Mouse (Mus musculus): ENCODE data around the gene Cacng8. TPM values are rescaled to one million over a fixed set of nuclear protein-coding genes. Genes with fewer than 3 reads are reported as not detected.

Gene Cacng8
- polyA plus RNA-seq, 1 experiment from 2014 or later, result 2.3 TPM

- no peak overlapping the region for H3K4me2 ChIP-seq
- no peaks in the 10 kb centered on the region for H3K4me1 ChIP-seq (replicated peaks; ENCODE audit: control insufficient read depth, insufficient read depth, low read length)
- H3K27me3 ChIP-seq (replicated peaks; ENCODE audit: control insufficient read depth, insufficient read depth, low read length), result peaks cover 6% of the 10 kb centered on the region
- H3K9ac ChIP-seq (ENCODE audit: low read depth, low read length), result no peak overlapping the region
- H3K9me3 ChIP-seq (ENCODE audit: control insufficient read depth, low read length), result no peaks in the 10 kb centered on the region
- 84% methylated on average over 8 of the region's 8 CpGs for WGBS
- no peaks in the 10 kb centered on the region for H3K36me3 ChIP-seq (ENCODE audit: control insufficient read depth, insufficient read depth, low read length)
- no peak overlapping the region for H3K4me3 ChIP-seq (ENCODE audit: low read depth, low read length)
- no peak for DNase-seq (ENCODE audit: low spot score)
- no peak for ATAC-seq (replicated peaks; ENCODE audit: low FRiP score)
- no peak overlapping the region for H3K27ac ChIP-seq (ENCODE audit: low read depth, low read length)
These were observed 16.7 kb upstream of the Cacng8 start for GRCm38 (mm10) chr7:3373754-3374153.

GRCm38 (mm10) chr7:3376831-3377230 is 13.7 kb upstream of the Cacng8 start:
- no peak overlapping the region for H3K4me2 ChIP-seq
- DNase-seq (ENCODE audit: low spot score) (no peak), ATAC-seq (replicated peaks; ENCODE audit: low FRiP score) (no peak)
- WGBS, result 48% methylated on average over 4 of the region's 4 CpGs
- H3K9ac ChIP-seq (ENCODE audit: low read depth, low read length), result no peak overlapping the region
- H3K27me3 ChIP-seq (replicated peaks; ENCODE audit: control insufficient read depth, insufficient read depth, low read length), result no peaks in the 10 kb centered on the region
- H3K36me3 ChIP-seq (ENCODE audit: control insufficient read depth, insufficient read depth, low read length), result no peaks in the 10 kb centered on the region
- H3K4me1 ChIP-seq (replicated peaks; ENCODE audit: control insufficient read depth, insufficient read depth, low read length), result no peaks in the 10 kb centered on the region
- H3K9me3 ChIP-seq (ENCODE audit: control insufficient read depth, low read length), result no peaks in the 10 kb centered on the region
- H3K4me3 ChIP-seq (ENCODE audit: low read depth, low read length), result no peak overlapping the region
- no peak overlapping the region for H3K27ac ChIP-seq (ENCODE audit: low read depth, low read length)

GRCm38 (mm10) chr7:3382123-3382522 is 8.4 kb upstream of the Cacng8 start:
- Histone ChIP-seq H3K27ac (ENCODE audit: low read depth, low read length) (no peak overlapping the region), H3K4me3 (ENCODE audit: low read depth, low read length) (no peak overlapping the region), H3K27me3 (replicated peaks; ENCODE audit: control insufficient read depth, insufficient read depth, low read length) (no peaks in the 10 kb centered on the region), H3K9me3 (ENCODE audit: control insufficient read depth, low read length) (no peaks in the 10 kb centered on the region), H3K4me2 (no peak overlapping the region), H3K4me1 (replicated peaks; ENCODE audit: control insufficient read depth, insufficient read depth, low read length) (no peaks in the 10 kb centered on the region), H3K9ac (ENCODE audit: low read depth, low read length) (no peak overlapping the region), H3K36me3 (ENCODE audit: control insufficient read depth, insufficient read depth, low read length) (no peaks in the 10 kb centered on the region)
- no peak for DNase-seq (ENCODE audit: low spot score)
- 77% methylated on average over 9 of the region's 9 CpGs for WGBS
- no peak for ATAC-seq (replicated peaks; ENCODE audit: low FRiP score)

GRCm38 (mm10) chr7:3384807-3385319 is 5.6 kb upstream of the Cacng8 start:
- ATAC-seq (replicated peaks; ENCODE audit: low FRiP score), result no peak
- no peak for DNase-seq (ENCODE audit: low spot score)
- H3K36me3 ChIP-seq (ENCODE audit: control insufficient read depth, insufficient read depth, low read length), result no peaks in the 10 kb centered on the region
- no peak overlapping the region for H3K4me2 ChIP-seq
- H3K27ac ChIP-seq (ENCODE audit: low read depth, low read length), result no peak overlapping the region
- H3K9ac ChIP-seq (ENCODE audit: low read depth, low read length), result no peak overlapping the region
- no peaks in the 10 kb centered on the region for H3K27me3 ChIP-seq (replicated peaks; ENCODE audit: control insufficient read depth, insufficient read depth, low read length)
- H3K4me3 ChIP-seq (ENCODE audit: low read depth, low read length), result no peak overlapping the region
- no peaks in the 10 kb centered on the region for H3K4me1 ChIP-seq (replicated peaks; ENCODE audit: control insufficient read depth, insufficient read depth, low read length)
- no peaks in the 10 kb centered on the region for H3K9me3 ChIP-seq (ENCODE audit: control insufficient read depth, low read length)
- WGBS, result 74% methylated on average over 5 of the region's 5 CpGs

DNA sequence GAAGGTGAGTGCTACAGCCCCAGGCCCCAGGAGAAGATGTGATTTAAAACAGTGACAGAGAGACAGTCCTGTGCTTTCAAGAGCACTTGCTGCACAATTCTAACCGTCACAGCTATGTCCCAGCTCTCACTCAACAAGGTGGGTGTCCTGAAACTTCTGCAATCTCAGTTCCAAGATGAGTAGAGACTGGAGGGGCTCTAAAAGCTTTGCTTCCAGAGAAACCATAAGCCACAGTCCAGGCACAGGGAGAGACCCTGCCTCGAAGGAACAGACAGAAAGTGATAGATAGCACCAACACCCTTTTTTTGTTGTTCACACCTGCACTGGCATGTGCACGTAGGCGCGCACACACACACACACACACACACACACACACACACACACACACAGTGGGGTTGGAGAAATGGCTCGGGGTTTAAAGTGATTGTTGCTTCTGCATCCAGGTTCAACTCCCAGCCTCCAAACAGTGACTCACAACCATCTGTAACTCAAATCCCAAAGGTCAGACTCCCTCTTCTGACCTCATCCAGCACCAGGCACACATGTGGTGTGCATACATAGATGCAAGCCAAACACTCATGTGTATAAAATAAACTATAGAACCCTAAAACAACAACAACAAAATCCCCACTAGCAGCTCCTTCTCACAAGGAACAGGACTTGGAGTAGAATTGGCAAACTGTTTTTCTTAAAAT is 4.3 kb upstream of the Cacng8 start:
- H3K27me3 ChIP-seq (replicated peaks; ENCODE audit: control insufficient read depth, insufficient read depth, low read length), result no peaks in the 10 kb centered on the region; the same call in 1 of the 2 replicates
- H3K9me3 ChIP-seq (ENCODE audit: control insufficient read depth, low read length), result no peaks in the 10 kb centered on the region
- 77% methylated on average over 6 of the region's 6 CpGs for WGBS
- no peaks in the 10 kb centered on the region for H3K4me1 ChIP-seq (replicated peaks; ENCODE audit: control insufficient read depth, insufficient read depth, low read length)
- ATAC-seq (replicated peaks; ENCODE audit: low FRiP score), result no peak
- H3K27ac ChIP-seq (ENCODE audit: low read depth, low read length), result no peak overlapping the region
- H3K4me2 ChIP-seq, result no peak overlapping the region
- DNase-seq (ENCODE audit: low spot score), result no peak
- H3K9ac ChIP-seq (ENCODE audit: low read depth, low read length), result no peak overlapping the region
- no peaks in the 10 kb centered on the region for H3K36me3 ChIP-seq (ENCODE audit: control insufficient read depth, insufficient read depth, low read length)
- H3K4me3 ChIP-seq (ENCODE audit: low read depth, low read length), result no peak overlapping the region

DNA sequence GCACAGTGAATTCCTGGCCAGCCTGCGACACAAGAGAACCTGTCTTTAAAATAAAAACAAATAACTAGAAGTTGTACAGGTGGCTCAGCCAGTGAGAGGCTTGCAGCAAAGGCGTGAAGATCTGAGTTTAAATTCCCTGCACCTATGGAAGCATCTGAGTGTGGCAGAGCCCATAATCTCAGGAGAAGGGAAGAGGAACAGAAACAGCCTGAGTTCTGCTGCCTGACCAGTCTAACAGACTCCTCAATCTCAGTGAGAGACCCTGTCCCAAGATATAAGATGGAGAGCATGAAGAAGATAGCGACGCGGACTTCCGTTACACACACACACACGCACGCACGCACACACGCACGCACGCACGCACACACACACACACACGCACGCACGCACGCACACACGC is 2.7 kb upstream of the Cacng8 start:
- no peaks in the 10 kb centered on the region for H3K9me3 ChIP-seq (ENCODE audit: control insufficient read depth, low read length)
- no peak overlapping the region for H3K9ac ChIP-seq (ENCODE audit: low read depth, low read length)
- 86% methylated on average over 18 of the region's 18 CpGs for WGBS
- H3K4me3 ChIP-seq (ENCODE audit: low read depth, low read length), result no peak overlapping the region
- H3K27ac ChIP-seq (ENCODE audit: low read depth, low read length), result no peak overlapping the region
- H3K4me1 ChIP-seq (replicated peaks; ENCODE audit: control insufficient read depth, insufficient read depth, low read length), result no peaks in the 10 kb centered on the region
- DNase-seq (ENCODE audit: low spot score) (no peak), ATAC-seq (replicated peaks; ENCODE audit: low FRiP score) (no peak)
- H3K4me2 ChIP-seq, result no peak overlapping the region
- no peaks in the 10 kb centered on the region; the same call in 1 of the 2 replicates for H3K27me3 ChIP-seq (replicated peaks; ENCODE audit: control insufficient read depth, insufficient read depth, low read length)
- H3K36me3 ChIP-seq (ENCODE audit: control insufficient read depth, insufficient read depth, low read length), result no peaks in the 10 kb centered on the region

DNA sequence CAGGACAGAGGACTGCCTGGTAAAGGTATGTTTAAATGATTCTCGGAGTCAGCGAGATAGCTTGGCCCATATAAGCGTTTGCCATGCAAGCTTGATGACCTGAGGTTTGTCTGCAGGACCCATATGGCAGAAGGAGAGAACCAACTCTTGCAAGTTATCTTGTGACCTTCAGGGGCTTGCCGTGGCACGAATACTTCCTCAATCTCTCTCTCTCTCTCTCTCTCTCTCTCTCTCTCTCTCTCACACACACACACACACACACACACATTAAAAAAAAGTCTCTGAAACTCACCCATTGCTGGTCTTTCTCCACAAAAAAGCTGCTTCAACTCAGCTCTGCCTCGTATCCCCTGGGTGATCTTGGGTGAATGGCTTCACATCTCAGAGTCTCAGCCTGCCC is 1.6 kb upstream of the Cacng8 start:
- Histone ChIP-seq H3K36me3 (ENCODE audit: control insufficient read depth, insufficient read depth, low read length) (no peaks in the 10 kb centered on the region), H3K27me3 (replicated peaks; ENCODE audit: control insufficient read depth, insufficient read depth, low read length) (no peaks in the 10 kb centered on the region; the same call in 1 of the 2 replicates), H3K9ac (ENCODE audit: low read depth, low read length) (no peak overlapping the region), H3K4me2 (no peak overlapping the region), H3K27ac (ENCODE audit: low read depth, low read length) (no peak overlapping the region), H3K9me3 (ENCODE audit: control insufficient read depth, low read length) (no peaks in the 10 kb centered on the region), H3K4me3 (ENCODE audit: low read depth, low read length) (no peak overlapping the region), H3K4me1 (replicated peaks; ENCODE audit: control insufficient read depth, insufficient read depth, low read length) (no peaks in the 10 kb centered on the region)
- ATAC-seq (replicated peaks; ENCODE audit: low FRiP score), result no peak
- no peak for DNase-seq (ENCODE audit: low spot score)
- 32% methylated on average over 6 of the region's 6 CpGs for WGBS

DNA sequence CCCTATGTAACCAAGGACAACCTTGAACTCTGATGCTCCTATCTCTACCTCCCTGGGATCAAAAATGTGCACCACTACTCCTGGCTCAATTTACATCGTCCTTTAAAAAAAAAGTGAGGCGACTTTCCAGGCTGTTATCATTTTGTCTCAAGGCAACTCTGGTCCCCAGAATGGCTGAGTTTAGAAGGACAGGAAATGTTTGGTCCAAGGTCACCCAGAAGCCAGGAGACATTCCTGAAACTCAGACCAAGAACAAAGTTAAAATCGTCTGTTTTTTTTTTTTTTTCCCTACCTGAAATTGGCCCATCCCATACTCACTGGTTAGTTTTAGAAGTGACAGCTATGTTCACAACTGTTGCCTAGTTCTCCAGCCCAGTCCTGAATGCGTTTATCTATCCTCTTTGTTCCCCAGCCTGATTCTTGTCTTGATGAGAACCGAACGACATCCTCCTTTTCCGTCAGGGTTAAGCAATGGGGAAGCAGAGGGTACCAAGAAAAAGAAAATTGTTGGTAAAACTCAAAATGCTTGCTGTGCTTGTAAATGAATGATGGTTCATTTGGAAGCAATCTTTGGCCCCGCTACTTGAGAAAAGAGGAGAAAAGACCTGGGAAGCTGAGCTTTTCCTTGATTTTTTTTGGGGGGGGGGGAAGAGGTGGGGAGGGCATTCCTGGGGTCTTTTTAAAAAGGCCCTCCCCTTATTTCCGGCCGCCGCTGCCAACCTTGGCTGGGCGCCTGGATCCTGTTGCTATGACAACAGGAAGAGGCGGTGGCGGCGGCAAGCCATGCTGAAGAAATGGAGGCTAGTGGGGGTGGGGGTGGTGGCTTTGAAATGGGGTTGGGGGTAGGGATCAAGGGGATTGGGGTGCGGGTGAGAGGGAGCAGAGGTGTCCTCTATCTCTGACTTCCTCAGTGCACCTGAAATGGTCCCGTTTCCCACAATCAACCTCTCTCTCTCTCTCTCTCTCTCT is 755 bp upstream of the Cacng8 start:
- Histone ChIP-seq H3K9me3 (ENCODE audit: control insufficient read depth, low read length) (no peaks in the 10 kb centered on the region), H3K27ac (ENCODE audit: low read depth, low read length) (no peak overlapping the region), H3K4me3 (ENCODE audit: low read depth, low read length) (no peak overlapping the region), H3K4me2 (peak overlapping the region; percentile 43), H3K27me3 (replicated peaks; ENCODE audit: control insufficient read depth, insufficient read depth, low read length) (no peaks in the 10 kb centered on the region; the same call in 1 of the 2 replicates), H3K4me1 (replicated peaks; ENCODE audit: control insufficient read depth, insufficient read depth, low read length) (no peaks in the 10 kb centered on the region), H3K36me3 (ENCODE audit: control insufficient read depth, insufficient read depth, low read length) (no peaks in the 10 kb centered on the region), H3K9ac (ENCODE audit: low read depth, low read length) (no peak overlapping the region)
- no peak for DNase-seq (ENCODE audit: low spot score)
- under 1% methylated on average over 17 of the region's 17 CpGs for WGBS
- no peak for ATAC-seq (replicated peaks; ENCODE audit: low FRiP score)

Data from liver, embryonic 11.5 days (tissue).